13 mouse cellular contexts compared by ENCODE assay signal in the genomic region with DNA sequence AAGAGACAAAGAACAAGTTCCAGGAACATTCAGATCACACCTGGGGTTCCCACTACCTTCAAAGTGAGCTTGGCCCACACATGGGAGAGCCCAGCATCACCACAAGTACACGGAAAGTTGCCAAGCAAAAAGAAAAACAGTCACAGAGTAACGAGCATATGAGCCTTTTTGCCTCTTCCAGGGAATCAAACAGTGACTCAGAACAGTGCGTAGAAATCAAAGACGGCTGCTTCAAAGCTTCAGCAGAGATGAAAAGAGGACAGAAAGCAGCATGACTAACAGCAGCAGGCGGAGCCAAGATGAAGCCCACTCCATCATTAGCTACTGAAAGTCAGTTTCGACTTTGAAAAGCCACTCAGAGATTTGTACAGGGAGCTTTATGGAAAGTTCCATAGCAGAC.
A peak's percentile ranks its signal among the peaks of the same experiment; 100 is the strongest.
DNase-seq lines count a peak whose midpoint lies in the region; ATAC-seq and TF ChIP-seq lines count a peak whose summit lies in the region.
"Had no signal": no experiment of that assay in that cellular context is flagged by ENCODE, and none has a peak within 500 bp of the region (broad histone marks: within the 10 kb centered on the region; RNA-seq: fewer than 3 reads in every experiment).

No protein-coding gene starts in this region.

- H3K4me2 ChIP-seq in forebrain, postnatal 0 days (ENCODE audit: low read depth), result no peak overlapping the region
- no peak overlapping the region for H3K4me2 ChIP-seq in midbrain, embryonic 15.5 days
- H3K4me2 ChIP-seq: liver, embryonic 15.5 days had no signal

- H3K4me3 ChIP-seq in forebrain, postnatal 0 days (ENCODE audit: low read depth, low read length), result no peak overlapping the region
- H3K4me3 ChIP-seq in forebrain, embryonic 10.5 days, result no peak overlapping the region
- no peak overlapping the region for H3K4me3 ChIP-seq in midbrain, embryonic 15.5 days
- no peak overlapping the region for H3K4me3 ChIP-seq in midbrain, embryonic 10.5 days
- H3K4me3 ChIP-seq: liver, embryonic 15.5 days had no signal

- H3K9me3 ChIP-seq in forebrain, postnatal 0 days (ENCODE audit: low read length), result no peaks in the 10 kb centered on the region
- H3K9me3 ChIP-seq in forebrain, embryonic 10.5 days, result no peaks in the 10 kb centered on the region
- no peaks in the 10 kb centered on the region for H3K9me3 ChIP-seq in midbrain, embryonic 15.5 days
- 0 out of 2 replicates have a peak, but pooled peaks cover 3% of the 10 kb centered on the region for H3K9me3 ChIP-seq in midbrain, embryonic 10.5 days (replicated peaks)
- H3K9me3 ChIP-seq: liver, embryonic 15.5 days had no signal

- no peak overlapping the region for H3K9ac ChIP-seq in forebrain, postnatal 0 days
- no peak overlapping the region for H3K9ac ChIP-seq in midbrain, embryonic 15.5 days
- H3K9ac ChIP-seq: liver, embryonic 15.5 days had no signal

- H3K36me3 ChIP-seq in forebrain, postnatal 0 days (ENCODE audit: insufficient read depth), result no peaks in the 10 kb centered on the region
- no peaks in the 10 kb centered on the region for H3K36me3 ChIP-seq in forebrain, embryonic 10.5 days (replicated peaks)
- H3K36me3 ChIP-seq in midbrain, embryonic 15.5 days (replicated peaks), result no peaks in the 10 kb centered on the region
- H3K36me3 ChIP-seq in midbrain, embryonic 10.5 days, result no peaks in the 10 kb centered on the region
- H3K36me3 ChIP-seq: liver, embryonic 15.5 days had no signal

- no peak overlapping the region for H3K27ac ChIP-seq in forebrain, postnatal 0 days (ENCODE audit: low read depth, low read length)
- no peak overlapping the region for H3K27ac ChIP-seq in forebrain, embryonic 10.5 days
- no peak overlapping the region for H3K27ac ChIP-seq in midbrain, embryonic 15.5 days
- no peak overlapping the region for H3K27ac ChIP-seq in midbrain, embryonic 10.5 days (replicated peaks)
- H3K27ac ChIP-seq: liver, embryonic 15.5 days had no signal

- no peak for DNase-seq in forebrain, postnatal 0 days
- no peak for DNase-seq in forebrain, embryonic 10.5 days (ENCODE audit: extremely low spot score, low spot score)
- no peak for DNase-seq in midbrain, embryonic 10.5 days (ENCODE audit: low spot score)
- DNase-seq in adrenal gland, postnatal 14 days, result peak; percentile 41
- peak; percentile 8 for DNase-seq in right cerebral cortex, postnatal 25 days
- no peak for DNase-seq in gastrocnemius, adult 8-10 months (ENCODE audit: low spot score in 2 of 2)
- DNase-seq: cerebellum, adult 2 months; heart, postnatal 14 days; kidney, adult 8-10 months; lung, postnatal 36 days had no signal

- TF ChIP-seq CTCF in forebrain, postnatal 0 days (IDR thresholded peaks at IDR 0.05; ENCODE audit: low read depth), result no peak

- no peaks in the 10 kb centered on the region for H3K4me1 ChIP-seq in forebrain, postnatal 0 days (ENCODE audit: insufficient read depth)
- no peaks in the 10 kb centered on the region for H3K4me1 ChIP-seq in forebrain, embryonic 10.5 days
- H3K4me1 ChIP-seq in midbrain, embryonic 15.5 days, result no peaks in the 10 kb centered on the region
- H3K4me1 ChIP-seq in midbrain, embryonic 10.5 days, result no peaks in the 10 kb centered on the region
- H3K4me1 ChIP-seq: liver, embryonic 15.5 days had no signal

- H3K27me3 ChIP-seq in forebrain, postnatal 0 days (ENCODE audit: insufficient read depth, low read length), result no peaks in the 10 kb centered on the region
- no peaks in the 10 kb centered on the region for H3K27me3 ChIP-seq in forebrain, embryonic 10.5 days (ENCODE audit: poor library complexity, severe bottlenecking)
- H3K27me3 ChIP-seq in midbrain, embryonic 15.5 days (replicated peaks), result no peaks in the 10 kb centered on the region
- H3K27me3 ChIP-seq in midbrain, embryonic 10.5 days (ENCODE audit: low read depth, poor library complexity, severe bottlenecking), result no peaks in the 10 kb centered on the region
- H3K27me3 ChIP-seq: liver, embryonic 15.5 days had no signal

- WGBS in forebrain, postnatal 0 days, result 49% methylated on average over 6 of the region's 6 CpGs
- 60% methylated on average over 6 of the region's 6 CpGs for WGBS in forebrain, embryonic 10.5 days
- 47% methylated on average over 6 of the region's 6 CpGs for WGBS in midbrain, embryonic 15.5 days
- 71% methylated on average over 6 of the region's 6 CpGs for WGBS in midbrain, embryonic 10.5 days

- ATAC-seq in forebrain, postnatal 0 days, result peak; percentile 66; the same call in 1 of the 2 replicates
- peak; percentile 88 for ATAC-seq in midbrain, embryonic 15.5 days (replicated peaks)
- ATAC-seq: Patski had no signal

Comparison
In these comparisons a context has a peak if more than half of its experiments do, and no peak if none do; other contexts are left out.
1. DNase-seq: peak in adrenal gland, postnatal 14 days (single experiment) and right cerebral cortex, postnatal 25 days (single experiment); none in forebrain, postnatal 0 days (single experiment), forebrain, embryonic 10.5 days (single experiment), midbrain, embryonic 10.5 days (single experiment) and gastrocnemius, adult 8-10 months (0 of 2).